Mouse (Mus musculus) stomach, postnatal 0 days (tissue): ENCODE results near the gene 4931406C07Rik.

Experiments
- CTCF ChIP-seq: IDR thresholded peaks from 2 replicates; pipeline ENCODE4 v1.5.1; 2016; ENCODE audit warnings: antibody characterized with exemption, low read depth, mild to moderate bottlenecking, moderate library complexity
- EP300 ChIP-seq: optimal IDR thresholded peaks from 2 replicates; pipeline ENCODE3; 2016; ENCODE audit warnings: antibody characterized with exemption

GRCm38 (mm10) chr9:15261980-15262379, 44.3 kb downstream of the 4931406C07Rik start:
- no peak for TF ChIP-seq CTCF
- TF ChIP-seq EP300 = no peak
